In genomic region chr3:108158383-108159037, GRCm38 (mm10) we compare ENCODE assay signal across 10 mouse cellular contexts. TPM values are rescaled to one million over a fixed set of nuclear protein-coding genes. Genes with fewer than 3 reads are reported as not detected.
DNase-seq lines count a peak whose midpoint lies in the region; ATAC-seq and TF ChIP-seq lines count a peak whose summit lies in the region.
"Had no signal": no experiment of that assay in that cellular context is flagged by ENCODE, and none has a peak within 500 bp of the region (broad histone marks: within the 10 kb centered on the region; RNA-seq: fewer than 3 reads in every experiment).

No protein-coding gene starts in this region.

- no peaks in the 10 kb centered on the region for H3K9me3 ChIP-seq in kidney, embryonic 14.5 days (ENCODE audit: control insufficient read depth, low read length)
- no peaks in the 10 kb centered on the region for H3K9me3 ChIP-seq in kidney, embryonic 15.5 days (replicated peaks)

- H3K36me3 ChIP-seq in kidney, embryonic 14.5 days (ENCODE audit: control insufficient read depth, insufficient read depth, low read length) = no peaks in the 10 kb centered on the region
- H3K36me3 ChIP-seq in kidney, embryonic 15.5 days = no peaks in the 10 kb centered on the region

- no peak overlapping the region for H3K9ac ChIP-seq in kidney, embryonic 14.5 days (ENCODE audit: low read depth, low read length)
- H3K9ac ChIP-seq in kidney, embryonic 15.5 days = no peak overlapping the region
- H3K9ac ChIP-seq: lung, embryonic 14.5 days had no signal

- no peak overlapping the region for H3K27ac ChIP-seq in kidney, embryonic 14.5 days (ENCODE audit: low read depth, low read length)
- H3K27ac ChIP-seq in cerebellum, adult 2 months (ENCODE audit: insufficient read depth, low read length) = no peak overlapping the region
- H3K27ac ChIP-seq in kidney, embryonic 15.5 days = no peak overlapping the region

- peak; percentile 91 for DNase-seq in heart, adult 11 months
- no peak for DNase-seq in heart, postnatal 4 days
- DNase-seq in heart, postnatal 10 days = peak; percentile 48 to 50
- DNase-seq in left cerebral cortex, postnatal 36 days (ENCODE audit: low spot score in 2 of 2) = peak; percentile 71 to 77
- peak; percentile 47 for DNase-seq in right cerebral cortex, postnatal 4 days
- DNase-seq in cerebellum, adult 2 months = no peak
- DNase-seq: lung, embryonic 14.5 days had no signal

- intact Hi-C loops in heart, postnatal 10 days (cut with DNase I) = no loop called here
- intact Hi-C loops in left cerebral cortex, postnatal 36 days (cut with DNase I) = no loop called here

- H3K4me2 ChIP-seq in kidney, embryonic 14.5 days (replicated peaks; ENCODE audit: low read depth, low read length) = no peak overlapping the region
- no peak overlapping the region for H3K4me2 ChIP-seq in kidney, embryonic 15.5 days
- H3K4me2 ChIP-seq: lung, embryonic 14.5 days had no signal

- no peak for ATAC-seq in kidney, embryonic 14.5 days (ENCODE audit: low FRiP score, low TSS enrichment)
- ATAC-seq in kidney, embryonic 15.5 days (replicated peaks; ENCODE audit: low FRiP score) = no peak

- H3K4me1 ChIP-seq in kidney, embryonic 14.5 days (ENCODE audit: control insufficient read depth, insufficient read depth, low read length) = no peaks in the 10 kb centered on the region
- H3K4me1 ChIP-seq in cerebellum, adult 2 months (ENCODE audit: control insufficient read depth, insufficient read depth, low read length) = peaks cover 6% of the 10 kb centered on the region; the same call in 1 of the 2 replicates
- H3K4me1 ChIP-seq in kidney, embryonic 15.5 days = no peaks in the 10 kb centered on the region; the same call in 1 of the 2 replicates

- 69% methylated on average over 9 of the region's 9 CpGs for WGBS in kidney, embryonic 14.5 days
- WGBS in cerebellum, adult 2 months = 43% methylated on average over 9 of the region's 9 CpGs
- WGBS in kidney, embryonic 15.5 days = 64% methylated on average over 9 of the region's 9 CpGs

- no peak overlapping the region for H3K4me3 ChIP-seq in kidney, embryonic 14.5 days (ENCODE audit: low read length)
- no peak overlapping the region for H3K4me3 ChIP-seq in cerebellum, adult 2 months (replicated peaks; ENCODE audit: insufficient read depth, low read depth, low read length)
- no peak overlapping the region for H3K4me3 ChIP-seq in kidney, embryonic 15.5 days (replicated peaks)

- H3K27me3 ChIP-seq in kidney, embryonic 14.5 days (ENCODE audit: control insufficient read depth, insufficient read depth, low read length) = no peaks in the 10 kb centered on the region
- no peaks in the 10 kb centered on the region for H3K27me3 ChIP-seq in cerebellum, adult 2 months (ENCODE audit: control insufficient read depth, insufficient read depth, low read length)
- 0 out of 2 replicates have a peak, but pooled peaks cover 2% of the 10 kb centered on the region for H3K27me3 ChIP-seq in kidney, embryonic 15.5 days

- no peak for TF ChIP-seq CTCF in cerebellum, adult 2 months (IDR thresholded peaks at IDR 0.05; ENCODE audit: borderline replicate concordance, insufficient read depth, low read depth, low read length)

- TF ChIP-seq POLR2A in cerebellum, adult 2 months (IDR thresholded peaks at IDR 0.05; ENCODE audit: borderline replicate concordance, insufficient read depth, low read length) = no peak

RNA-seq across cellular contexts. Expression of gene Gpr61, which starts 3.8 kb away (rescaled TPM):
- not detected for total RNA-seq in heart, postnatal 4 days (2021)
- total RNA-seq in heart, postnatal 10 days (2021) = not detected
- total RNA-seq in left cerebral cortex, postnatal 36 days (2021) = 10 to 100 TPM; 18.1 to 19.1 TPM
- 0.09 and 0.18 TPM in 2 replicates for polyA plus RNA-seq in kidney, embryonic 14.5 days (2014; fragmentation: Nextera tagmentation; extraction: Ambion mirVana)
- polyA plus RNA-seq in cerebellum, adult 2 months (2012; rRNA removed) = 6.2 and 6.5 TPM in 2 replicates
- polyA plus RNA-seq in kidney, embryonic 15.5 days (2015; fragmentation: Nextera tagmentation; extraction: Ambion mirVana) = 0.05 and 0.08 TPM in 2 replicates
- total RNA-seq: gastrocnemius, adult 8-10 months had no signal

RNA-seq across cellular contexts. Expression of gene Gnai3, which starts 12.6 kb away (rescaled TPM):
- total RNA-seq in heart, postnatal 4 days (2021) = 10 to 100 TPM; 41.6 to 41.8 TPM
- 10 to 100 TPM; 35.1 to 37.9 TPM for total RNA-seq in heart, postnatal 10 days (2021)
- 10 to 100 TPM; 26.9 to 27.0 TPM for total RNA-seq in left cerebral cortex, postnatal 36 days (2021)
- 115 and 181 TPM in 2 replicates for polyA plus RNA-seq in kidney, embryonic 14.5 days (2014; fragmentation: Nextera tagmentation; extraction: Ambion mirVana)
- polyA plus RNA-seq in cerebellum, adult 2 months (2012; rRNA removed) = 25.6 and 27.4 TPM in 2 replicates
- 176 TPM in 2 replicates for polyA plus RNA-seq in kidney, embryonic 15.5 days (2015; fragmentation: Nextera tagmentation; extraction: Ambion mirVana)

RNA-seq across cellular contexts. Expression of gene Amigo1, which starts 27.6 kb away (rescaled TPM):
- 1 to 10 TPM; 7.1 to 8.1 TPM for total RNA-seq in heart, postnatal 4 days (2021)
- 10 to 100 TPM in 1 of 2 experiments, 1 to 10 TPM in 1; 6.9 to 11.8 TPM for total RNA-seq in heart, postnatal 10 days (2021)
- 10 to 100 TPM; 71.3 to 78.0 TPM for total RNA-seq in left cerebral cortex, postnatal 36 days (2021)
- 3.0 and 3.7 TPM in 2 replicates for polyA plus RNA-seq in kidney, embryonic 14.5 days (2014; fragmentation: Nextera tagmentation; extraction: Ambion mirVana)
- 50.8 and 53.5 TPM in 2 replicates for polyA plus RNA-seq in cerebellum, adult 2 months (2012; rRNA removed)
- polyA plus RNA-seq in kidney, embryonic 15.5 days (2015; fragmentation: Nextera tagmentation; extraction: Ambion mirVana) = 4.6 and 6.3 TPM in 2 replicates

RNA-seq across cellular contexts. Expression of gene Cyb561d1, which starts 42.5 kb away (rescaled TPM):
- 1 to 10 TPM; 4.9 to 5.4 TPM for total RNA-seq in heart, postnatal 4 days (2021)
- total RNA-seq in heart, postnatal 10 days (2021) = 1 to 10 TPM; 5.7 to 6.2 TPM
- total RNA-seq in left cerebral cortex, postnatal 36 days (2021) = 10 to 100 TPM; 15.0 to 21.4 TPM
- 1.4 and 2.2 TPM in 2 replicates for polyA plus RNA-seq in kidney, embryonic 14.5 days (2014; fragmentation: Nextera tagmentation; extraction: Ambion mirVana)
- 13.1 and 13.8 TPM in 2 replicates for polyA plus RNA-seq in cerebellum, adult 2 months (2012; rRNA removed)
- polyA plus RNA-seq in kidney, embryonic 15.5 days (2015; fragmentation: Nextera tagmentation; extraction: Ambion mirVana) = 3.8 TPM in 2 replicates

RNA-seq across cellular contexts. Expression of gene Atxn7l2, which starts 52.2 kb away (rescaled TPM):
- total RNA-seq in heart, postnatal 4 days (2021) = 1 to 10 TPM; 6.9 to 7.7 TPM
- total RNA-seq in heart, postnatal 10 days (2021) = 1 to 10 TPM; 4.5 TPM
- 10 to 100 TPM; 20.5 to 32.5 TPM for total RNA-seq in left cerebral cortex, postnatal 36 days (2021)
- 16.9 and 21.9 TPM in 2 replicates for polyA plus RNA-seq in kidney, embryonic 14.5 days (2014; fragmentation: Nextera tagmentation; extraction: Ambion mirVana)
- polyA plus RNA-seq in cerebellum, adult 2 months (2012; rRNA removed) = 25.9 and 26.9 TPM in 2 replicates
- polyA plus RNA-seq in kidney, embryonic 15.5 days (2015; fragmentation: Nextera tagmentation; extraction: Ambion mirVana) = 18.1 and 20.3 TPM in 2 replicates

Comparison
In these comparisons a context has a peak if more than half of its experiments do, and no peak if none do; other contexts are left out.
1. DNase-seq: peak in heart, adult 11 months (single experiment), heart, postnatal 10 days (2 of 2), left cerebral cortex, postnatal 36 days (2 of 2) and right cerebral cortex, postnatal 4 days (single experiment); none in heart, postnatal 4 days (single experiment) and cerebellum, adult 2 months (0 of 2).
2. RNA of gene Gpr61, which starts 3.8 kb away (total RNA-seq): 18.1 to 19.1 TPM in left cerebral cortex, postnatal 36 days; not detected in heart, postnatal 10 days and not detected in heart, postnatal 4 days; every median in the first group is over 10 times any median in the second.
3. RNA of gene Amigo1, which starts 27.6 kb away (total RNA-seq): 71.3 to 78.0 TPM in left cerebral cortex, postnatal 36 days; 6.9 to 11.8 TPM in heart, postnatal 10 days and 7.1 to 8.1 TPM in heart, postnatal 4 days; every median in the first group is over 4 times any median in the second.